Mouse (Mus musculus) T-cell, adult 2 months (primary cell): Measurements from ENCODE around the gene Marf1.
"Not testable (repeated sequence)": the region's sequence is repeated elsewhere in the genome, so short reads cannot be mapped to it uniquely, and the experiment has no call there.

Experiments
- DNase-seq: peaks from one replicate; pipeline ENCODE4 v3.0.0; 2022; ENCODE audit warnings: low spot score

Marf1 gene

DNA sequence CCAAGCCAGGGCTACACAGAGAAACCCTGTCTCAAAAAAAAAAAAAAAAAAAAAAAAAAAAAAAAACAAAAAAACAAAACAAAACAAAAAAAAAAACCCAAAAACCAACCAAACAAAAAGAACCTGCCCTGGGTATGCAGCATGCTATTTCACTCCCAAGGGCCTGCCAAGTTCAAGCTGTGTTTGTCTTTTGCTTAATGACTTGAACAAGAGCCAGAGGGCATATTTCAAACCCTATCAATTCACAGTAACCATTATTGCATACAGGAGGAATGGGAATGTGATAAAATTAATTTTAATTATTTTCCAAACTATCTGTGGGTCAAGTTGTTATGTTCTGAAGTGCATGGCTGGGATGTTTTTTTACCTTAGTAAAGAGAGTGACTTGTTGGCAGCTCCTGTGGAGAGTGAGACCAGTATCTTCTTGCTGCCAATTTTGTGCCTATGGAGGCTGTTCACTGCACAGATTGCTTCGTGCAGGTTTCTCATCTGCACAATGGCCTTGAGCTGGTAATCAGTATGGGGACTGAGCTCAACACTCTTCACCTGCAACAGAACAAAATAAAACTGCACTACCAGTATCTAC, 25.1 kb downstream of the Marf1 start:
- no peak for DNase-seq

DNA sequence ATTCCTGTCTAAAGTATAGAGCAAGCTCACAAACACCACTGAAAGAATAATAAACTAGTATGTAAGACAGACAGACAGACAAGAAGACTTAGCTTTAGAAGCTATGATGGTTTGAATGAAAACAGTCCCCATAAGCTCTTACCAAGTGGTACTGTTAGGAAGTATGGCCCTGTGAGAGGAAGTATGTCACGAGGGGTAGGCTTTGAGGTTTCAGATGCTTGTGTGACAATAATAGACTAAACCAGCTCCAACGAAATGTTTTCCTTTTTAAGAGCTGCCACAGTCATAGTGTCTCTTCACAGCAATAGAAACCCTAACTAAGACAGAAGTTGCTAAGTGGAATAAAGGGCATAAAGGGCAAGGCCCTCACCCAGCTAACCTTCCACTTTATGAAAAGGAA, 28.1 kb downstream of the Marf1 start:
- no peak for DNase-seq

DNA sequence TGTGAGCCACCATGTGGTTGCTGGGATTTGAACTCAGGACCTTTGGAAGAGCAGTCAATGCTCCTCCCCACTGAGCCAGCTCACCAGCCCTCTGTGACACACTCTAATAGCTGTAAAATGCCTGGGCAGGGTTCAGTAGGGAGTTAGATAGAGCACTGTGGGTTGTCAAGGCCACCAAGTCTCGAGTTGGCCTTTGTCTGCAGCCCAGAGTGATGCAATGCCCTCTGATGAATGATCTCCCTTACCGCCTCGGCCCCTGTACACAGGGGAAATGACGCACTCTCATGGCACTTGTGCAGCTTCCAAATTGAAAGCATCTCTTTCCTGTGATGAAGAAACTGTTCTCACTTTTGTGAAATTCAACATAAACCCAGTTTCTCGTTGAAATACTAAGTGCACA, 31.3 kb downstream of the Marf1 start:
- DNase-seq = no peak

DNA sequence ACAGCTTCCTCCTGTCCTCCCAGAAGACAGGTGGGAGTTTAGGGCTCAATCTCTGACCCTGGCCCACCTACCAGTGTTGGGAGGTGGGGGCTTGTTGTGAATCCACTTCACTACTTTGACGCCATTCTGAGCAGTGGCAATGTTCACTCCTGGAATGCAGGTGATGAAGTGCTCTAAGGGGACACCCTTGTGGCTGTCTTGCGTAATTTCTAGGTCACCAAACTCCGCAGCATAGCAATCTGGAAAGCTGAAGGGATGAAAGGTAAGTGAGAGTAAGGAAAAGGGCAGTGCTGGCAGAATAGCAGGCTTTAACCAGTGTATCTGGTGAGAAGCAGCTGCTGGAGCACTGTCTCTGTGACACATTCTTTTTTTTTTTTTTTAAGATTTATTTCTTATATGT, 31.8 kb downstream of the Marf1 start:
- no peak for DNase-seq

DNA sequence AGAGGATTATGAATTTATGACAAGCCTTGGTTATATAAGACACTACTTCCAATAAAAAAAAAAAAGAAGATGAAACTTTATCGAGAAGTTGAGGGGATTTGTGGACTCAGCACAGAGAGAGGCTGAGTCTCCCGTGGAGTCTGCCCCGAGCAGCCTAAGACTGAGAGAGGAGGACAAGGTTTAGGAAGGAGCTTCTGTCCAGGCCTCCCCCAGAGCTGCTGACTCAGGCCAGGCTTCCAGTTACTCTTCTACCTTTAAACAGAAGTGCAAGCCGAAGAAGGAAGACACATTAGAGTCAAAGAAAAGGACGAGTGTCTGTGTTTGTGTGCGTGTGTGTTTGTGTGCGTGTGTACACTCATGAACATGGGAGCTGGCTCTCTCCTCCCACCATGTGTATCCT, 32.4 kb downstream of the Marf1 start:
- DNase-seq = no peak

DNA sequence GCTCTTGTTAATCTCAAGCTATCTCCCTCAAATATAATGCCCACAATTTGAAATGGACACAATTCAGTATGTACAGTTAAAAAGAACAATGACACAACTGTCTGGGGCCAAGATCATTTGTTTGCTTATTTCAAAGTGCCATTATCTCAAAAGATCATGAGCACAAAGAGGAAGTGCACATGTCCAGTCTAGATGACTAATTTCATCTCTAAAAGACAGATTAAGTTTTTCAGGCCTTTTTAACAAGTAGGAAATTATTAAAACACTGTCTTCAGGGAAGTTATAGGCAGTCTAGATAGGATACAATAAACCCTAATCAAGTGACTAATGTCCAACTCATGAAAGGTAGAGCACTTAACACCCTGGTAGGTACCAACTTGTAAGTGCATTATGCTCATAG, 34.2 kb downstream of the Marf1 start:
- no peak for DNase-seq

DNA sequence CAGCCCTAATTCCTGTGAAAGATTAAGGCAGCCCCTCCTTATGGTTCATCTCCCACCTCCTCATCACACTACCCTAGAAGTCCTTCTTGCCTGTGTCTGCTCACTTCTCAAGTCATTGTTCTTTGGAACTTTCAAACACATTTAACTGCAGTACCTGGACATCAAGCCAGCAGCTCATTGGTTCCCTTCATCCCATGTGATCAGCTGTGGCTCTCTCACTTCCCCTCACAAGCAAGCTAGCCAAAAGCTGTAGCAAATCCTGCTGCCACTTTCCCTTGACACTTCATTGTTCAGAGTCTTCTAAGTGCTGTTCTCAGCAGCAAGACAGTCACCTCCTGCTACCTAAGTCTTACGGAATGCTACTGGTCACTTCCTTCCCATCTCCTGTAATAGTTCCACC, 37.9 kb downstream of the Marf1 start:
- no peak for DNase-seq

DNA sequence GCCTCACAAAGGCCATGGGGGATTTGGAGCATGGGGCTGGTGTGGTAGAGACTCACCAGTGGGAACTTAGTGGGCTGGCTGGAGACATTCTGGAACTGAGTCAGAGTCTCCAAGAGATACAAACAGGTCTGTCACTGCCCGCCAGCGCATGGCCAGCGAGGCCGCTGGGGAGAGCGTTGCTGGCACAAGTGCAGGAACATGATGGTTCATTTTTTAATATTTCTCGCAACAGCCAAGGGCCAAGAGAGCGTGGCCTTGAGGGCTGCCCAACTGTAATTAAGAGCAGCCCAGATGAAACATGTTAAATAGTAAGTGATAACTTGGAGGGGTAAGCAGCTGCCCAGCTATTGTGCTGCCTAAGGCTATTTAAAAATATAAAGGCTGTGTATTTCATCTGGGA, 38.4 kb downstream of the Marf1 start:
- no peak for DNase-seq

DNA sequence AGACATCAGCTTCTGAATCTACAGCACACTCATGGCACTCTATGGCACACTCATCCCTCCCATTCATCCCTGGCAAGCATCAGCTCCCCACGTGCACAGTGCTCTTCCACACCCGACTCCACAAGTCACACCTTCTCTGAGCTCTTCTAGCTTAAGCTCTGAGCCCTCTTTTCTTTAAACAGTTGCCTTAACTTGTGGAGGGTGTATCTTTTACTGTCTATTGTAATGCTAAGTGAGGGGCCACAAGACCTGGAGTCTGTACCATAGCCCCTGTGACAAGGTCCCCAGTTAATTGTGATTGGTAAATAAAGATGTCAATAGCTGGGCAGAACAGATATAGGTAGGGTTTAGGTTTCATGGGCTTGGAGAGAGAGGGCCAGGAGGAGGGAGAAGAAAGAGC, 39.2 kb downstream of the Marf1 start:
- no peak for DNase-seq

DNA sequence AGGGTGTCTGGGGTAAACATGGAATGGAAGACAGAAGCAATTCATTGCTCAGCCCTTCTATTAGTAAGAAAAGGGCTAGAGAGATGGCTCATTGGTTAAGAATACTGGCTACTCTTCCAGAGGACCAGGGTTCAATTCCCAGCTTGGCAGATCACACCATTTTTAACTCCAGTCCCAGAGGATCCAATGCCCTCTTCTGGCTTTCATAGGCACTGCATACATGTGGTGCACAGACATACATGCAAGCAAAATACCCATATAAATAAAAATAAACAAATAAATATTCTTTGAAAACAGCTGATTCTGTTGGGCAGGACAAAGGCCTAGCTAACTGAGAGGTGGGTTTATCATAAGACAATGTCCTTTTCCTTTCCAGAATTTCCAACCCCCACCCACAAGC, 40.6 kb downstream of the Marf1 start:
- no peak for DNase-seq

DNA sequence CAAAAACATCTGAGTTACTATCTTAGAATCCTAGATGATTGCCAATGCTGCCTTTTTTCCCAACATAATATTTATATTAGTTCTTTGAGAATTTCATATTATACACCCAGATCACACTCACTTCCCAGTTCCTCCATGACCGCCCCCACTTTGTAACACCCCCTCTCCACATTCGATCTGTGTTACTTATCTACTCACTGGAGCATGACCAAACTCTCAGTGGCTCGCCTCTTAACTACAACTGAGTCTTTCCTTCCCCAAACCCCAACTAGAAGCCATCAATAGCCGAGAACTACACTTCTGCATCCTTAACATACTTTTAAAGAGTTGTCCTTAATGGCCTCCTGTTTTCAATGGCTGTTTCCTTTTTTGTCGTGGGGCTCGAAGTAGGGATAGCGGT, 41.6 kb downstream of the Marf1 start:
- DNase-seq = no peak

DNA sequence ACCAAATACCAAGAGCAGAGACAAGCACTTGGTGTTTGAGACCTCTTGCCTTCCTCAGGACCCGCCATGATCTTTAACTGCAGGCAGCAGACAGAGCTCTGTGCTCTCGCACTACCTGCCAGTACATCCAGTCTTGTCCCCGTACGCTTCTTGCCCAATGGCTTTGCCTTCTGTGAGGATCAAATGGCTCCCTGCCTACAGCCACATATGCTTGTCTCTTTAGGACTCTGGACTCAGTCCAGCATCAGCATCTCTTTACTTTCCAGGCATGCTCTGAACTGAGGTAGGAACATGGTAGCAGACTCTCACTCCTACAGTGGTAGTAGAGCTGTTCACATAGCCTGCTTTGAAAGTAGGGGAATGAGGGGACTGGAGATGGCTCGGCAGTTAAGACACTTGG, 42.2 kb downstream of the Marf1 start:
- no peak for DNase-seq

DNA sequence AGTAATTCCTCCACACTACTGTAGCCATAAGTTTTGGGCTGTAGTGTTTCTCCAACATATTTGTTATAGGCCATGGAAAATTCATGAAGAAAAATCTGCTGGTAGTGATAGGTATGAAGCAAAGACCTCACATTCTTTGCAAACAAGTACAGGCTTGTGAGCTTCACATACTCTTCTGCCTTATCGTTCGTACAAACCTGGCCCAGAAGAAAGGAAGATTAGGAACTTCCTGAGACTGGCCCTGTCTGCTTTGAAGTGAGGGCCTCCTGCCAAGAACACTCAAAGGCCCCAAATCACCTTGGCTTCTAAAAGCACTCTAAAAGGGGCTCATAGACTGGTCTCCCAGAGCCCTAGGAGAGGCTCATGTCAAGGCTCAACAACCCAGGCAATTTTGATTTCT, 45.9 kb downstream of the Marf1 start:
- no peak for DNase-seq

DNA sequence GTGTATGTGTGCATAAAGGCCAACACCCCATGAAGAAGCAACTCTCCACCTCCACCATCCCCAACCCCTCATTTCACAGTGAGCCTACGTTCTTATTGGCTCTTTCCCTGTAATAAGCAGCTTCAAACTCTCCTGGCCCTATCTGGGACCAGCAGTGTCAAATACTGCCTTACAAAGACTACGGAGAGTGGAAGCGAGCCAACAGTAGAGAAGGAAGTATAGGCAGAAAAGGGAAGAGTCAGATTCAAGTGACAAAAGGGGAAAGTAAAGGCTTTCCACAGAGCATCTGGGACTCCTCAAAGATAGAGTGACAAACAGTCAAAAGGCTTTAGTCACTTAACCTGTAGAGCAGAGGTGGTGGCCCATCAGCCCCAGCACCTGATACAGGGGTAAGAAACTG, 50.4 kb downstream of the Marf1 start:
- no peak for DNase-seq

DNA sequence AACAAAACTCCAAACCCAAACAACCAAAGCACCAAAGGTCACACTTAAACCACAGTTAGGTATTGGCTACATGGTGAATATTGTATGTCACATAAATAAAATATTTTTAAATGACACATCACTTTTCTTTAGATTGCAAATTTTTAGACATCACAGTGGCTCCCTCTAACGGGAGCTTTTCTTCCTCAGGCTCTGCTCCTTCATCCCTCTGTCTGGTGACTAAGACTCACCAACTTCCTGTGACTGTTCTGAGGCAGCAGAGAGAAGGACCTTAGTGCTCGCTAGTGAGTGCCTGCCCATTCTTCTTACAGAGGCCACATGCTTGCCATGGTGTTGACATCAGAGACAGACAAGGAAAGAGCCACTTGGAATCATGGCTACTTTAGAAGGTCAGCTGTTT, 51.0 kb downstream of the Marf1 start:
- no peak for DNase-seq

DNA sequence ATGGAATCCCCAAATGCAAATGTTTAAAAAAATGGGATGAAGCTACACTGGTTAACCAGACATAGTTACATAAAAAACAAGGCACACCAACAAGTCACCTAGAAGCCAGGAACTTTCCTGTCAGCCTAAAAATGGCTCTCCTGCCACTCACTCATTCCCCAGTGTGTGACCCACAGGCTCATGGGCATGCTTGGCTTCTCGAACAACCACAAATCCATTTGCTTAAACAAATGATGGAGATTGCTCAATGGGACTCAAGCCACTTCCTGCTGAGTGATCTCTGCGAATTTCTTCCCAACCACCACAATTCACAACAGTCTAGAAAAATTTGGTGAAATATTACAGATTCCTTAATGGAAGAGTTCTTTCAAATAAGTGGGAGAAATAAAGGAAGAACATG, 52.2 kb downstream of the Marf1 start:
- no peak for DNase-seq

DNA sequence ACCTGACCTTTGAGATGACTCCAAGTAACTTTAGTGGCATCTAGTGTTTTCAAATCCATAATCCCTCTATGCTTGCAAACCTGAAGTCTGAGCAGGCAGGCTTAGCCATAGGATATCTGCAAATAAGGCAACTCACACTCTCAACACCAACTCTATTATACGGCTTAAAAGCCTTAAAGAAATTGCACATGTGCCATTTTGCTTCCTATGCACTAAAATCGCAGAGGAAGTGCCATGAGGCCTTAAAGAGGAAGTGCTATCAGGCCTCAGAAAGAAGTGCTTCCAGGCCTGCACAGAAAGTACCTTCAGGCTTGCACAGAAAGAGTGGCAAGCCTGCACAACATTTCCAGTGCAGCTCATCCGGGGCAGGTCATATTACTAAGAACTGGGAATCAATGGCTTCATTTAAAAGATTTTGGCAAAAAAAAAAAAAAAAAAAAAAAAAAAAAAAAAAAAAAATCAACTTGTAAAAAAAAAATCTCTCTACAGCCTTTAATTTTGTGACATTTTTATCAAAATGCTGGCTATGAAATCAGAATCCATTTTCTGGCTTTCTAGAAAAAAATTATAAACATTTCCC, 53.4 kb downstream of the Marf1 start:
- DNase-seq = no peak

DNA sequence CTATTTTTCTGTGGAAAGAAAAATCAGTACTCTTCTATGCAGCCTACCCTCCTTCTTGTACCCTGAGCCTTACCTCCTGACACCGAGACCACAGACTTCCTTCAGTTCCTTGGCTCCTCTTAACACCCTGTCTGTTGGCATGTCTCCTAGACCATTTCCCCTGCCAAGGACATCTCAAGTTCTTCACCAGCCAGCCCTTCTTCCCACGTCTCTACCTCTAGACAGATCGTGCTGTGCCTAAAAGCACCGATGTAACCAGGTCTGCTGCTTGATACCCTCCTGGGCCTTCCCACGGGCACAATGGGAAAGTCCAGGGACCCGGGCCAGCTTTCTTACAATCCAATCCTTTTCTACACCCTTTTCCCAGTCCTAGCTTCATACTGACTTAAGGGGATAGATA, 57.3 kb downstream of the Marf1 start:
- no peak for DNase-seq

DNA sequence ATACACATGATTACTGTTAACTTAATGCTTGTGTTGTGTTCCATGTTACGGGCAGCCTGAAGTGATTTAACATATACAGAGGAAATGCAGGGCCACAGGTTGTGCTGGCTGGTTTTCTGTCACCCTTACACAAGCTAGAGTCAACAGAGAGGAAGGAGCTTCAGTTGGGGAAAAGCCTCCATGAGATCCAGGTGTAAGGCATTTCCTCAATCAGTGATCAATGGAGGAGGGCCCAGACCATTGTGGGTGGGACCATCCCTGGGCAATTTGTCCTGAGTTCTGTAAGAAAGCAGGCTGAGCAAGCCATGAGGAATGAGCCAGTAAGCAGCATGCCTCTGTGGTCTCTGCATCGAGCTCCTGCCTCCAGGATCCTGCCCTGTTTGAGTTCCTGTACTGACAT, 71.4 kb downstream of the Marf1 start:
- no peak for DNase-seq

DNA sequence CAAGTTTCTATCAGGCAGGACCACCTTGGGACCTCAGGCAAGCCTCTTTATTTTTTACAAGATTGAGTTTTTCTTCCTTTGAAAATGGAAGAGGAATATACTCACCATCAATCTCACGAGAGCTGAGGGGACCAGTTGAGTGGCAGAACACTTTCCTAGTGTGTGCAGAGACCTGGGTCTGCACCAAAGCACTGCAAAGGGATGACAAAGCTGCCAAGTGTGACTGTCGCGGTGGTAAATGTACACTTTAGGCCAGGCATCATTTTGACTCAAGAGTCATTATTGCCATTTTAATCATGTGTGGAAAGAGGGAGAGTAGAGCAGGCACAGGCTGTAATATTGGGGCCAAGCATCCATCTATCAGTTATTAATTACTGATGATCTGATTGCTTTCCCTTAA, 73.9 kb downstream of the Marf1 start:
- no peak for DNase-seq

DNA sequence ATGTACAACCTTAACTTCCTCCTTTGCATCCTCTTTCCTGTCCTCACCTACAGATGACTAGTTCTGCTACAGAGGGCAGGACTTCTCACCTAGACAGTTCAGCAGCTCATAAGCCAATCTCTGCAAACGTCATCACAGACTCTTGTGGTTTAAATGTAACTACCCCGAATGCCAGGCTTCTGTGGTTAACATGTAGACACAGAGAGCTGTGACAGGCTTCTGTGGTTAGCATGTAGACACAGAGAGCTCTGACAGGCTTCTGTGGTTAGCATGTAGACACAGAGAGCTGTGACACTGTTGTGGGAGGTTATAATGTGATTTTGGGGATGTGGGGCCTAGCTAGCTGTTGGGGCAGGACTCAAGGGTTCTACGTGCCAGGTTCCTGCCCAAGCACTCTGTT, 74.9 kb downstream of the Marf1 start:
- DNase-seq = peak; percentile 86

DNA sequence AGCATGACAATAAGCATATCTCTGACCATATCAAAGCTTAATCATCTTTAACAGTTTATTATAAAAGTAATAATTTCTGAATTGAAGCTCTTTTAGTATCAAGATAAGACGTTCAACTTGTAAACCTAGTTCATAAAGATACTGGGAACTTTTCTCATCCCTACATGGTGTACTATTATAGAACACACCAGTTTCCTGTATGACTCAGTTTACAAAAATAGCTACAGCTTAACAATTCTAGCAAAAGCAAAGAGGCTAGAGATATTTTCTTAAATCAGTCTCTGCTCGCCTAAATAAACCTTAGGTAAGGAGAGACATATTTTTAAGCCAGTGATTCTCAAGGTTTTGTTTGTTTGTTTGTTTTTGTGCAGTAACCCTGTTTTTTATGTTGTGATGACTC, 80.2 kb downstream of the Marf1 start:
- DNase-seq = no peak

DNA sequence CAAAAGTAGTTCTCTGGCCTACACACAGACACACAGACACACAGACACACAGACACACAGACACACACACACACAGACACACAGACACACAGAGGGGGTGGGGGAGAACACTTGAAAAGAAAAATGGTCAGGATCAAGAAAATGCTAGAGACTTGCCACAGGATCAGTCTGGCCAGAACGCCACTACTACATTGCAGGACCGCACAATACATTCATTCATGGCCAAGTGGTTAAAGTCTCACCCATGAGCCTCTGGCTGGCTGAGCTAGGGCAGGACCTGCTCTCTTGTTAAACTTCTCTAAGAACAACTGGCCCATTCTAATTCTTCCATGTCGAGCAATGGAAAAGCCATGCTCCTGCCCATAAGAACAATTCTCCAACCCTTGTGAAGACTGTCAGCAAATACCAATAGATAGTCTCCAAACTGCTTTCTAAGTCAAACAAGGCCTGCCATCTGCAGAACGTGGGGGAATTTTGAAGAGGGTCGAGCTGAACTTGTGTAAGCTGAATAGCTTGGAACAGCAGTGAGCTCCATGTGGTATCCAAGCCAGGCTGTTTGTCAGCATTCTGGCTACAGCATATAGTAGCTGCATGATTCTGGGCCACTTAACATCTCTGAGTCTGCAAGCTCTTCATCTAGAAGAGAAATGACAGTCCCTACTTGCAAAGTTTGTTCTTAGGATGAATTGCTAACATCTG, 92.5 kb downstream of the Marf1 start:
- DNase-seq = no peak

DNA sequence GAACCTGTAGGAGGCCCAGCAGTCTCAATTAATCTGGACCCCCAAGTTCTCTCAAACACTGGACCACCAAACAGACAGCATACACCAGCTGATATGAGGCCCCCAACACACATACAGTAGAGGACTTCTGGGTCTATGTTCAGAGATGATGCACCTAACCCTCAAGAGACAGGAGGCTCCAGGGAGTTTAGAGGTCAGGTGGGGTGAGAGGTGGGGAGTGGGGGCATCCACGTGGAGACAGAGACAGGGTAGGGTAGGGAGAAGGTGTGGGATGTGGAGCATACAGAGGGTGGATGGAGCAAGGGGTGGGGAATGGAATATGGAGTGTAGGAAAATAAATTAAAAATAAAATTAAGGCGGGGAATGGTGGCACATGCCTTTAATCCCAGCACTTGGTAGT, 94.5 kb downstream of the Marf1 start:
- not testable (repeated sequence) for DNase-seq
